20 mouse cellular contexts compared by ENCODE assay signal in genomic region chr1:191877681-191878080, GRCm38 (mm10). TPM values are rescaled to one million over a fixed set of nuclear protein-coding genes. Genes with fewer than 3 reads are reported as not detected.
DNase-seq lines count a peak whose midpoint lies in the region; ATAC-seq and TF ChIP-seq lines count a peak whose summit lies in the region.
"Had no signal": no experiment of that assay in that cellular context is flagged by ENCODE, and none has a peak within 500 bp of the region (broad histone marks: within the 10 kb centered on the region; RNA-seq: fewer than 3 reads in every experiment).

No protein-coding gene starts in this region.

- TF ChIP-seq EP300 in liver, postnatal 0 days (IDR thresholded peaks at IDR 0.05; ENCODE audit: low read depth): no peak

- no peaks in the 10 kb centered on the region for H3K27me3 ChIP-seq in hindbrain, embryonic 10.5 days (ENCODE audit: insufficient read depth, poor library complexity, severe bottlenecking)
- H3K27me3 ChIP-seq in hindbrain, postnatal 0 days (ENCODE audit: insufficient read depth, low read length): no peaks in the 10 kb centered on the region
- H3K27me3 ChIP-seq in liver, postnatal 0 days (ENCODE audit: insufficient read depth, low read length): no peaks in the 10 kb centered on the region
- peaks cover 57% of the 10 kb centered on the region for H3K27me3 ChIP-seq in liver, embryonic 12.5 days (replicated peaks)
- H3K27me3 ChIP-seq: embryonic facial prominence, embryonic 12.5 days; forebrain, embryonic 13.5 days; heart, embryonic 15.5 days; hindbrain, embryonic 15.5 days had no signal

- no peaks in the 10 kb centered on the region for H3K36me3 ChIP-seq in hindbrain, embryonic 10.5 days
- H3K36me3 ChIP-seq in hindbrain, postnatal 0 days (ENCODE audit: insufficient read depth, low read length): no peaks in the 10 kb centered on the region
- no peaks in the 10 kb centered on the region for H3K36me3 ChIP-seq in liver, postnatal 0 days (replicated peaks; ENCODE audit: insufficient read depth, low read length)
- H3K36me3 ChIP-seq in liver, embryonic 12.5 days: no peaks in the 10 kb centered on the region
- no peaks in the 10 kb centered on the region for H3K36me3 ChIP-seq in macrophage (ENCODE audit: inconsistent target)
- H3K36me3 ChIP-seq: embryonic facial prominence, embryonic 12.5 days; heart, embryonic 15.5 days; hindbrain, embryonic 15.5 days had no signal

- ATAC-seq in hindbrain, postnatal 0 days: no peak
- ATAC-seq in liver, postnatal 0 days: no peak
- no peak for ATAC-seq in liver, embryonic 12.5 days
- no peak for ATAC-seq in cerebellum, adult (ENCODE audit: insufficient number of reproducible peaks, low FRiP score, low TSS enrichment)
- ATAC-seq: forebrain, embryonic 13.5 days had no signal

- 0 out of 2 replicates have a peak overlapping the region, but pooled peaks have one; percentile 36 for H3K27ac ChIP-seq in hindbrain, embryonic 10.5 days
- no peak overlapping the region for H3K27ac ChIP-seq in hindbrain, postnatal 0 days
- peak overlapping the region; percentile 12; the same call in 1 of the 2 replicates for H3K27ac ChIP-seq in liver, postnatal 0 days (ENCODE audit: low read depth)
- no peak overlapping the region for H3K27ac ChIP-seq in liver, embryonic 12.5 days
- H3K27ac ChIP-seq in macrophage: peak overlapping the region; percentile 46
- H3K27ac ChIP-seq: forebrain, embryonic 13.5 days; gastrocnemius, adult 2 months; hindbrain, embryonic 15.5 days had no signal

- H3K4me2 ChIP-seq in hindbrain, postnatal 0 days (ENCODE audit: low read depth, low read length): no peak overlapping the region
- H3K4me2 ChIP-seq in liver, postnatal 0 days (ENCODE audit: low read depth, low read length): no peak overlapping the region
- H3K4me2 ChIP-seq in liver, embryonic 12.5 days: no peak overlapping the region
- H3K4me2 ChIP-seq: embryonic facial prominence, embryonic 12.5 days; forebrain, embryonic 13.5 days; hindbrain, embryonic 15.5 days had no signal

- no peak overlapping the region for H3K9ac ChIP-seq in hindbrain, postnatal 0 days (replicated peaks; ENCODE audit: low read length)
- no peak overlapping the region for H3K9ac ChIP-seq in liver, postnatal 0 days (replicated peaks)
- H3K9ac ChIP-seq in liver, embryonic 12.5 days: no peak overlapping the region
- H3K9ac ChIP-seq: embryonic facial prominence, embryonic 12.5 days; forebrain, embryonic 13.5 days; forebrain, postnatal 0 days; heart, embryonic 15.5 days; hindbrain, embryonic 15.5 days had no signal

- peaks cover 15% of the 10 kb centered on the region for H3K4me1 ChIP-seq in hindbrain, embryonic 10.5 days (replicated peaks)
- H3K4me1 ChIP-seq in hindbrain, postnatal 0 days (ENCODE audit: insufficient read depth, low read length): peaks cover 3% of the 10 kb centered on the region; the same call in 1 of the 2 replicates
- H3K4me1 ChIP-seq in liver, postnatal 0 days (ENCODE audit: insufficient read depth): peaks cover 42% of the 10 kb centered on the region
- peaks cover 83% of the 10 kb centered on the region for H3K4me1 ChIP-seq in liver, embryonic 12.5 days
- H3K4me1 ChIP-seq: hindbrain, embryonic 15.5 days had no signal

- no peak for TF ChIP-seq CTCF in hindbrain, postnatal 0 days (IDR thresholded peaks at IDR 0.05; ENCODE audit: low read depth)
- no peak for TF ChIP-seq CTCF in liver, postnatal 0 days (IDR thresholded peaks at IDR 0.05; ENCODE audit: low read depth)

- WGBS in hindbrain, embryonic 10.5 days: 59% methylated on average over 10 of the region's 10 CpGs
- WGBS in hindbrain, postnatal 0 days: 71% methylated on average over 10 of the region's 10 CpGs
- WGBS in liver, postnatal 0 days (ENCODE audit: insufficient replicate concordance): 69% methylated on average over 10 of the region's 10 CpGs
- WGBS in liver, embryonic 12.5 days (ENCODE audit: insufficient replicate concordance): 62% methylated on average over 10 of the region's 10 CpGs
- 91% methylated on average over 10 of the region's 10 CpGs for WGBS in macrophage (ENCODE audit: missing documents)

- H3K79me2 ChIP-seq in macrophage (ENCODE audit: inconsistent target): no peaks in the 10 kb centered on the region

- DNase-seq in hindbrain, embryonic 10.5 days (ENCODE audit: low spot score): peak; percentile 9
- no peak for DNase-seq in hindbrain, postnatal 0 days (ENCODE audit: low spot score)
- peak; percentile 40 to 64 for DNase-seq in kidney, postnatal 25 days
- DNase-seq in kidney, adult 18-20 months: no peak
- DNase-seq in liver, postnatal 0 days: no peak
- DNase-seq: adrenal gland, adult 2 months; adrenal gland, postnatal 36 days; cerebellum, adult 11-12 months; cerebellum, adult 9-10 months; cerebellum, postnatal 25 days; forebrain, postnatal 0 days; gastrocnemius, adult 2 months; gastrocnemius, postnatal 25 days had no signal

- H3K9me3 ChIP-seq in hindbrain, embryonic 10.5 days: no peaks in the 10 kb centered on the region
- no peaks in the 10 kb centered on the region for H3K9me3 ChIP-seq in hindbrain, postnatal 0 days (ENCODE audit: low read length)
- H3K9me3 ChIP-seq in liver, postnatal 0 days (ENCODE audit: low read length): no peaks in the 10 kb centered on the region
- no peaks in the 10 kb centered on the region for H3K9me3 ChIP-seq in liver, embryonic 12.5 days (replicated peaks)
- H3K9me3 ChIP-seq: embryonic facial prominence, embryonic 12.5 days; forebrain, embryonic 13.5 days; heart, embryonic 15.5 days; hindbrain, embryonic 15.5 days had no signal

- no peak overlapping the region for H3K4me3 ChIP-seq in hindbrain, embryonic 10.5 days
- no peak overlapping the region for H3K4me3 ChIP-seq in hindbrain, postnatal 0 days (ENCODE audit: low read length)
- no peak overlapping the region for H3K4me3 ChIP-seq in liver, postnatal 0 days (ENCODE audit: low read depth, low read length)
- no peak overlapping the region for H3K4me3 ChIP-seq in liver, embryonic 12.5 days
- H3K4me3 ChIP-seq in macrophage (ENCODE audit: inconsistent target): no peak overlapping the region
- H3K4me3 ChIP-seq: embryonic facial prominence, embryonic 12.5 days; forebrain, embryonic 13.5 days; gastrocnemius, adult 2 months; heart, embryonic 15.5 days; hindbrain, embryonic 15.5 days had no signal

RNA-seq across cellular contexts. Expression of gene Slc30a1, which starts 28.9 kb away (rescaled TPM):
- 1.3 and 1.6 TPM in 2 replicates for polyA plus RNA-seq in hindbrain, embryonic 10.5 days (2016; fragmentation: Nextera tagmentation; extraction: Ambion mirVana)
- total RNA-seq in hindbrain, postnatal 0 days (2014; rRNA removed): 22.1 and 27.7 TPM in 2 replicates
- polyA plus RNA-seq in hindbrain, postnatal 0 days (2015; fragmentation: Nextera tagmentation; extraction: Ambion mirVana): 5.1 TPM in 2 replicates
- polyA plus RNA-seq in liver, postnatal 0 days (2015; fragmentation: Nextera tagmentation; extraction: Ambion mirVana): 4.3 and 7.0 TPM in 2 replicates
- polyA plus RNA-seq in liver, embryonic 12.5 days (2016; fragmentation: Nextera tagmentation; extraction: Ambion mirVana): 6.0 and 7.2 TPM in 2 replicates
- total RNA-seq in macrophage (2018; cell fraction: chromatin; rRNA removed): 10 to 100 TPM in 12 of 26 experiments, 1 to 10 TPM in 14; 3.9 to 31.3 (median 9.4) TPM
- total RNA-seq in macrophage (2018; cell fraction: cytosol; rRNA removed): 10 to 100 TPM; 18.0 to 86.1 (median 49.5) TPM
- total RNA-seq in macrophage (2018; cell fraction: nucleus; rRNA removed): 10 to 100 TPM; 21.9 to 89.8 (median 47.1) TPM
- 29.5 to 46.7 TPM (median 43.8 TPM) in 3 replicates for polyA plus RNA-seq in macrophage (2018)

RNA-seq across cellular contexts. Expression of gene Nek2, which starts 56.4 kb away (rescaled TPM):
- polyA plus RNA-seq in hindbrain, embryonic 10.5 days (2016; fragmentation: Nextera tagmentation; extraction: Ambion mirVana): 41.6 and 59.7 TPM in 2 replicates
- 9.1 and 9.5 TPM in 2 replicates for total RNA-seq in hindbrain, postnatal 0 days (2014; rRNA removed)
- 7.7 and 8.4 TPM in 2 replicates for polyA plus RNA-seq in hindbrain, postnatal 0 days (2015; fragmentation: Nextera tagmentation; extraction: Ambion mirVana)
- 13.2 and 14.7 TPM in 2 replicates for polyA plus RNA-seq in liver, postnatal 0 days (2015; fragmentation: Nextera tagmentation; extraction: Ambion mirVana)
- 49.4 and 51.0 TPM in 2 replicates for polyA plus RNA-seq in liver, embryonic 12.5 days (2016; fragmentation: Nextera tagmentation; extraction: Ambion mirVana)
- 10 to 100 TPM in 1 of 26 experiments, 1 to 10 TPM in 14, under 1 TPM in 8, not detected in 3; 0.25 to 10.8 (median 1.6) TPM for total RNA-seq in macrophage (2018; cell fraction: chromatin; rRNA removed)
- 1 to 10 TPM in 12 of 26 experiments, under 1 TPM in 14; 0.26 to 3.3 (median 0.81) TPM for total RNA-seq in macrophage (2018; cell fraction: cytosol; rRNA removed)
- total RNA-seq in macrophage (2018; cell fraction: nucleus; rRNA removed): 1 to 10 TPM in 16 of 26 experiments, under 1 TPM in 10; 0.17 to 5.9 (median 1.1) TPM
- polyA plus RNA-seq in macrophage (2018): 0.39 to 3.5 TPM (median 2.4 TPM) in 3 replicates

Comparison
In these comparisons a context has a peak if more than half of its experiments do, and no peak if none do; other contexts are left out.
1. DNase-seq: peak in hindbrain, embryonic 10.5 days (single experiment) and kidney, postnatal 25 days (2 of 2); none in hindbrain, postnatal 0 days (single experiment), kidney, adult 18-20 months (single experiment) and liver, postnatal 0 days (single experiment).
2. H3K27ac ChIP-seq: peak in hindbrain, embryonic 10.5 days (single experiment), liver, postnatal 0 days (single experiment) and macrophage (single experiment); none in hindbrain, postnatal 0 days (single experiment) and liver, embryonic 12.5 days (single experiment).